Mouse (Mus musculus) E14TG2a.4 (cell line): ENCODE results near the gene Crym.

Experiments used
- H3K27me3 ChIP-seq: 2 replicates; pipeline ENCODE4 v1.6.1; 2014; ENCODE audit warnings: low read length, control low read depth; ENCODE audit not compliant: insufficient read depth
- H3K36me3 ChIP-seq: 2 replicates; pipeline ENCODE4 v1.6.1; 2014; ENCODE audit warnings: low read length, control low read depth; ENCODE audit not compliant: insufficient read depth
- H3K4me1 ChIP-seq: replicated peaks from 2 replicates; pipeline ENCODE4 v1.6.1; 2014; ENCODE audit warnings: low read depth, low read length, control low read depth
- H3K4me3 ChIP-seq: replicated peaks from 2 replicates; pipeline ENCODE4 v1.5.1; 2014; ENCODE audit warnings: mild to moderate bottlenecking, low read length
- H3K9me3 ChIP-seq: 2 replicates; pipeline ENCODE4 v1.6.1; 2014; ENCODE audit warnings: low read length, control low read depth
- CTCF ChIP-seq: conservative IDR thresholded peaks from 2 replicates; pipeline ENCODE4 v1.5.1; 2014; ENCODE audit warnings: low read length
- NANOG ChIP-seq: IDR thresholded peaks from 2 replicates; pipeline ENCODE4 v1.6.1; 2014; ENCODE audit warnings: borderline replicate concordance, low read length, mixed read lengths
- POU5F1 ChIP-seq: IDR thresholded peaks from 2 replicates; pipeline ENCODE4 v1.6.1; 2014; ENCODE audit warnings: low read length, borderline replicate concordance

Gene Crym

GRCm38 (mm10) chr7:120201771-120202170 is at the start of gene Crym:
Gene Crym (minus strand): TSS chr7:120202111.
- TF ChIP-seq CTCF: no peak
- TF ChIP-seq POU5F1: no peak
- TF ChIP-seq NANOG: no peak
- Histone ChIP-seq H3K4me3 (peak within 1 kb of the TSS; percentile 75), H3K9me3 (no peaks in the 10 kb centered on the region), H3K27me3 (peaks cover 47% of the 10 kb centered on the region), H3K36me3 (no peaks in the 10 kb centered on the region), H3K4me1 (peaks cover 11% of the 10 kb centered on the region)

- no peak for TF ChIP-seq NANOG
- TF ChIP-seq CTCF: peak; percentile 99
- TF ChIP-seq POU5F1: no peak
- Histone ChIP-seq H3K36me3 (no peaks in the 10 kb centered on the region), H3K4me1 (no peaks in the 10 kb centered on the region), H3K9me3 (no peaks in the 10 kb centered on the region), H3K27me3 (no peaks in the 10 kb centered on the region), H3K4me3 (no peak overlapping the region)
Observed at GRCm38 (mm10) chr7:120241092-120241491, 39.2 kb upstream of the Crym start.

- Histone ChIP-seq H3K4me3 (no peak overlapping the region), H3K9me3 (no peaks in the 10 kb centered on the region), H3K4me1 (no peaks in the 10 kb centered on the region), H3K36me3 (no peaks in the 10 kb centered on the region), H3K27me3 (no peaks in the 10 kb centered on the region)
- no peak for TF ChIP-seq NANOG
- TF ChIP-seq POU5F1: no peak
- no peak for TF ChIP-seq CTCF
Observed at GRCm38 (mm10) chr7:120228541-120228940, 26.6 kb upstream of the Crym start.

GRCm38 (mm10) chr7:120205989-120206388 is 4.1 kb upstream of the Crym start:
- Histone ChIP-seq H3K4me3 (no peak overlapping the region), H3K36me3 (no peaks in the 10 kb centered on the region), H3K4me1 (peaks cover 7% of the 10 kb centered on the region), H3K27me3 (peaks cover 23% of the 10 kb centered on the region), H3K9me3 (no peaks in the 10 kb centered on the region)
- TF ChIP-seq POU5F1: no peak
- no peak for TF ChIP-seq NANOG
- TF ChIP-seq CTCF: no peak

- Histone ChIP-seq H3K4me1 (peaks cover 11% of the 10 kb centered on the region), H3K36me3 (no peaks in the 10 kb centered on the region), H3K27me3 (peaks cover 43% of the 10 kb centered on the region), H3K4me3 (no peak within 1 kb of the TSS), H3K9me3 (no peaks in the 10 kb centered on the region)
- TF ChIP-seq POU5F1: no peak
- peak; percentile 65 for TF ChIP-seq CTCF
Observed at GRCm38 (mm10) chr7:120203789-120204188, 1.9 kb upstream of the Crym start, which contains the start of gene Abca14. Gene Abca14 (plus strand): TSS chr7:120203961.

- Histone ChIP-seq H3K36me3 (no peaks in the 10 kb centered on the region), H3K9me3 (no peaks in the 10 kb centered on the region), H3K27me3 (peaks cover 47% of the 10 kb centered on the region), H3K4me1 (peaks cover 11% of the 10 kb centered on the region), H3K4me3 (peak overlapping the region; percentile 75)
- TF ChIP-seq CTCF (no peak), NANOG (no peak), POU5F1 (no peak)
Observed at GRCm38 (mm10) chr7:120201231-120201744, 623 bp downstream of the Crym start.

- H3K4me3 ChIP-seq: no peak overlapping the region
- H3K4me1 ChIP-seq: no peaks in the 10 kb centered on the region
- H3K27me3 ChIP-seq: peaks cover 16% of the 10 kb centered on the region
- no peaks in the 10 kb centered on the region for H3K36me3 ChIP-seq
- TF ChIP-seq POU5F1 (no peak), CTCF (no peak), NANOG (no peak)
- no peaks in the 10 kb centered on the region for H3K9me3 ChIP-seq
Observed at GRCm38 (mm10) chr7:120195207-120195606, 6.7 kb downstream of the Crym start.

- Histone ChIP-seq H3K4me1 (no peaks in the 10 kb centered on the region), H3K9me3 (no peaks in the 10 kb centered on the region), H3K36me3 (no peaks in the 10 kb centered on the region), H3K27me3 (no peaks in the 10 kb centered on the region), H3K4me3 (no peak overlapping the region)
- no peak for TF ChIP-seq POU5F1
- TF ChIP-seq NANOG: no peak
- no peak for TF ChIP-seq CTCF
Observed at GRCm38 (mm10) chr7:120192816-120193215, 9.1 kb downstream of the Crym start.

GRCm38 (mm10) chr7:120192207-120192606 is 9.7 kb downstream of the Crym start:
- Histone ChIP-seq H3K27me3 (no peaks in the 10 kb centered on the region), H3K4me3 (no peak overlapping the region), H3K4me1 (no peaks in the 10 kb centered on the region), H3K36me3 (no peaks in the 10 kb centered on the region), H3K9me3 (no peaks in the 10 kb centered on the region)
- no peak for TF ChIP-seq POU5F1
- no peak for TF ChIP-seq NANOG
- no peak for TF ChIP-seq CTCF
